30 mouse cellular contexts compared by ENCODE assay signal in the genomic region with DNA sequence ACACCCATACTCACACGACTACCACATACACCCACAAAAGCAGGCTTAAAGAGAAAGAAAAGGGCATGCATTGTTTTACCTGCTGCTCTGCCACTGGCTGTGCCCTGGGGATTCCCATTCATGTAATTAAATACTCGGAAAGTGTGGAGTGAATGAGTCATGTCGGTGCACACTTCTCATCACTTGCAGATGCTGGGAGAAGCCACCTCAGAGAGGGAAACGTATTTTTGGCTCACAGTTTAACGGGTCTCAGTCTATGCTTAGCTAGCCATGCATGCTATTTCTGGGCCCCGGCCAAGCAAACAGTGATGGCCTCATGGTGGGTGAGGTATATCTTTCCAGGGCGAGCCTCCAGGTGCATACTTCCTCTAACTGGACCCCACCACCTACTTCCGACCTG. TPM values are rescaled to one million over a fixed set of nuclear protein-coding genes. Genes with fewer than 3 reads are reported as not detected.
A peak's percentile ranks its signal among the peaks of the same experiment; 100 is the strongest.
DNase-seq lines count a peak whose midpoint lies in the region; ATAC-seq lines count a peak whose summit lies in the region.
"Had no signal": no experiment of that assay in that cellular context is flagged by ENCODE, and none has a peak within 500 bp of the region (broad histone marks: within the 10 kb centered on the region; RNA-seq: fewer than 3 reads in every experiment).

No protein-coding gene starts in this region.

- no peak for DNase-seq in embryonic facial prominence, embryonic 10.5 days (ENCODE audit: low spot score)
- no peak for DNase-seq in hindbrain, embryonic 14.5 days (ENCODE audit: low spot score)
- no peak for DNase-seq in hindbrain, embryonic 11.5 days (ENCODE audit: low spot score)
- DNase-seq in liver, embryonic 13.5 days, result no peak
- peak; percentile 45 for DNase-seq in A20 (ENCODE audit: low read depth, low spot score)
- DNase-seq in lung, postnatal 4 days, result no peak
- DNase-seq: adrenal gland, postnatal 25 days; cerebellum, adult 18-20 months; gastrocnemius, adult 2 months; gastrocnemius, postnatal 36 days; heart, adult 2 months; kidney, adult 2 months; layer of hippocampus, adult 9-11 months; liver; lung, postnatal 36 days had no signal

- H3K36me3 ChIP-seq in embryonic facial prominence, embryonic 13.5 days, result peaks cover 83% of the 10 kb centered on the region
- peaks cover 76% of the 10 kb centered on the region for H3K36me3 ChIP-seq in embryonic facial prominence, embryonic 10.5 days (replicated peaks)
- H3K36me3 ChIP-seq in hindbrain, embryonic 14.5 days (replicated peaks; ENCODE audit: control insufficient read depth, insufficient read depth), result no peaks in the 10 kb centered on the region; the same call in 1 of the 2 replicates
- 0 out of 2 replicates have a peak, but pooled peaks cover 2% of the 10 kb centered on the region for H3K36me3 ChIP-seq in hindbrain, embryonic 11.5 days (ENCODE audit: control insufficient read depth, insufficient read depth, low read length)
- H3K36me3 ChIP-seq in liver, embryonic 13.5 days, result peaks cover 10% of the 10 kb centered on the region
- peaks cover 16% of the 10 kb centered on the region for H3K36me3 ChIP-seq in liver, embryonic 12.5 days

- no peak overlapping the region for H3K4me3 ChIP-seq in embryonic facial prominence, embryonic 13.5 days
- H3K4me3 ChIP-seq in embryonic facial prominence, embryonic 10.5 days, result no peak overlapping the region
- no peak overlapping the region for H3K4me3 ChIP-seq in hindbrain, embryonic 14.5 days (replicated peaks; ENCODE audit: low read length)
- H3K4me3 ChIP-seq in hindbrain, embryonic 11.5 days (ENCODE audit: low read depth, low read length), result no peak overlapping the region
- H3K4me3 ChIP-seq in liver, embryonic 13.5 days (replicated peaks), result no peak overlapping the region
- H3K4me3 ChIP-seq in liver, embryonic 12.5 days, result no peak overlapping the region
- H3K4me3 ChIP-seq: embryonic facial prominence, embryonic 15.5 days; gastrocnemius, adult 2 months; heart, adult 2 months; heart, embryonic 12.5 days; intestine, embryonic 15.5 days; lung, embryonic 15.5 days; megakaryocyte, embryonic 14.5 days; stomach, embryonic 15.5 days had no signal

- no peak overlapping the region for H3K4me2 ChIP-seq in embryonic facial prominence, embryonic 13.5 days
- no peak overlapping the region for H3K4me2 ChIP-seq in hindbrain, embryonic 14.5 days (replicated peaks)
- H3K4me2 ChIP-seq in hindbrain, embryonic 11.5 days (replicated peaks; ENCODE audit: low read depth, low read length), result no peak overlapping the region
- H3K4me2 ChIP-seq in liver, embryonic 13.5 days, result no peak overlapping the region
- no peak overlapping the region for H3K4me2 ChIP-seq in liver, embryonic 12.5 days
- H3K4me2 ChIP-seq: embryonic facial prominence, embryonic 15.5 days; heart, embryonic 12.5 days; intestine, embryonic 15.5 days; lung, embryonic 15.5 days; stomach, embryonic 15.5 days had no signal

- no peak overlapping the region for H3K9ac ChIP-seq in embryonic facial prominence, embryonic 13.5 days
- H3K9ac ChIP-seq in hindbrain, embryonic 14.5 days, result no peak overlapping the region
- no peak overlapping the region for H3K9ac ChIP-seq in hindbrain, embryonic 11.5 days (ENCODE audit: low read depth, low read length)
- no peak overlapping the region for H3K9ac ChIP-seq in liver, embryonic 13.5 days
- no peak overlapping the region for H3K9ac ChIP-seq in liver, embryonic 12.5 days
- H3K9ac ChIP-seq: embryonic facial prominence, embryonic 15.5 days; heart, embryonic 12.5 days; intestine, embryonic 15.5 days; lung, embryonic 15.5 days; stomach, embryonic 15.5 days had no signal

- peak overlapping the region; percentile 36; the same call in 1 of the 2 replicates for H3K27ac ChIP-seq in embryonic facial prominence, embryonic 13.5 days
- no peak overlapping the region for H3K27ac ChIP-seq in embryonic facial prominence, embryonic 10.5 days (replicated peaks)
- H3K27ac ChIP-seq in hindbrain, embryonic 14.5 days, result 0 out of 2 replicates have a peak overlapping the region, but pooled peaks have one; percentile 34
- H3K27ac ChIP-seq in hindbrain, embryonic 11.5 days (ENCODE audit: low read depth, low read length), result no peak overlapping the region
- H3K27ac ChIP-seq in liver, embryonic 13.5 days, result peak overlapping the region; percentile 5; the same call in 1 of the 2 replicates
- H3K27ac ChIP-seq in liver, embryonic 12.5 days, result no peak overlapping the region
- H3K27ac ChIP-seq: gastrocnemius, adult 2 months; heart, adult 2 months; intestine, embryonic 15.5 days; lung, embryonic 15.5 days; stomach, embryonic 15.5 days had no signal

- 79% methylated on average over 8 of the region's 8 CpGs for WGBS in embryonic facial prominence, embryonic 13.5 days
- 84% methylated on average over 8 of the region's 8 CpGs for WGBS in embryonic facial prominence, embryonic 10.5 days
- 82% methylated on average over 8 of the region's 8 CpGs for whole genome bisulfite sequencing in hindbrain, embryonic 14.5 days
- 89% methylated on average over 8 of the region's 8 CpGs for WGBS in hindbrain, embryonic 11.5 days
- WGBS in liver, embryonic 13.5 days (ENCODE audit: insufficient replicate concordance), result 77% methylated on average over 8 of the region's 8 CpGs
- WGBS in liver, embryonic 12.5 days (ENCODE audit: insufficient replicate concordance), result 82% methylated on average over 8 of the region's 8 CpGs

- no peak for ATAC-seq in embryonic facial prominence, embryonic 13.5 days (ENCODE audit: insufficient number of reproducible peaks, insufficient read depth, low FRiP score, low TSS enrichment, low read depth)
- ATAC-seq in hindbrain, embryonic 14.5 days (ENCODE audit: low FRiP score), result no peak
- ATAC-seq in hindbrain, embryonic 11.5 days (ENCODE audit: low FRiP score), result no peak
- no peak for ATAC-seq in liver, embryonic 13.5 days (ENCODE audit: low read depth)
- ATAC-seq in liver, embryonic 12.5 days, result no peak
- ATAC-seq: forebrain, embryonic 14.5 days; intestine, embryonic 15.5 days had no signal

- H3K4me1 ChIP-seq in embryonic facial prominence, embryonic 13.5 days, result 0 out of 2 replicates have a peak, but pooled peaks cover 2% of the 10 kb centered on the region
- H3K4me1 ChIP-seq in embryonic facial prominence, embryonic 10.5 days, result 0 out of 2 replicates have a peak, but pooled peaks cover 4% of the 10 kb centered on the region
- H3K4me1 ChIP-seq in hindbrain, embryonic 14.5 days (replicated peaks; ENCODE audit: control insufficient read depth, insufficient read depth, low read length), result peaks cover 4% of the 10 kb centered on the region; the same call in 1 of the 2 replicates
- no peaks in the 10 kb centered on the region for H3K4me1 ChIP-seq in hindbrain, embryonic 11.5 days (replicated peaks; ENCODE audit: control insufficient read depth, insufficient read depth, low read length)
- peaks cover 38% of the 10 kb centered on the region for H3K4me1 ChIP-seq in liver, embryonic 13.5 days (replicated peaks)
- peaks cover 34% of the 10 kb centered on the region for H3K4me1 ChIP-seq in liver, embryonic 12.5 days
- H3K4me1 ChIP-seq: embryonic facial prominence, embryonic 15.5 days; heart, embryonic 12.5 days; intestine, embryonic 15.5 days; lung, embryonic 15.5 days; megakaryocyte, embryonic 14.5 days; stomach, embryonic 15.5 days had no signal

- no peaks in the 10 kb centered on the region for H3K27me3 ChIP-seq in embryonic facial prominence, embryonic 13.5 days
- H3K27me3 ChIP-seq in embryonic facial prominence, embryonic 10.5 days (replicated peaks; ENCODE audit: low read depth, poor library complexity, severe bottlenecking), result no peaks in the 10 kb centered on the region
- H3K27me3 ChIP-seq in hindbrain, embryonic 14.5 days (ENCODE audit: control insufficient read depth, insufficient read depth, low read length), result no peaks in the 10 kb centered on the region
- H3K27me3 ChIP-seq in hindbrain, embryonic 11.5 days (ENCODE audit: control insufficient read depth, insufficient read depth, low read length), result no peaks in the 10 kb centered on the region
- no peaks in the 10 kb centered on the region for H3K27me3 ChIP-seq in liver, embryonic 13.5 days
- no peaks in the 10 kb centered on the region for H3K27me3 ChIP-seq in liver, embryonic 12.5 days (replicated peaks)
- H3K27me3 ChIP-seq: embryonic facial prominence, embryonic 15.5 days; heart, embryonic 12.5 days; intestine, embryonic 15.5 days; lung, embryonic 15.5 days; megakaryocyte, embryonic 14.5 days; stomach, embryonic 15.5 days had no signal

- no peaks in the 10 kb centered on the region for H3K9me3 ChIP-seq in embryonic facial prominence, embryonic 13.5 days
- no peaks in the 10 kb centered on the region for H3K9me3 ChIP-seq in embryonic facial prominence, embryonic 10.5 days
- H3K9me3 ChIP-seq in hindbrain, embryonic 14.5 days (ENCODE audit: control insufficient read depth, low read length), result no peaks in the 10 kb centered on the region
- H3K9me3 ChIP-seq in hindbrain, embryonic 11.5 days (ENCODE audit: control insufficient read depth, low read length), result no peaks in the 10 kb centered on the region
- no peaks in the 10 kb centered on the region for H3K9me3 ChIP-seq in liver, embryonic 13.5 days (replicated peaks)
- H3K9me3 ChIP-seq in liver, embryonic 12.5 days (replicated peaks), result no peaks in the 10 kb centered on the region
- H3K9me3 ChIP-seq: embryonic facial prominence, embryonic 15.5 days; heart, embryonic 12.5 days; intestine, embryonic 15.5 days; lung, embryonic 15.5 days; megakaryocyte, embryonic 14.5 days; stomach, embryonic 15.5 days had no signal

RNA-seq across cellular contexts. Expression of gene Gm10577, which starts 21.6 kb away (rescaled TPM):
- not detected in 2 replicates for polyA plus RNA-seq in embryonic facial prominence, embryonic 13.5 days (2015; fragmentation: Nextera tagmentation; extraction: Ambion mirVana)
- not detected in 2 replicates for polyA plus RNA-seq in embryonic facial prominence, embryonic 10.5 days (2016; fragmentation: Nextera tagmentation; extraction: Ambion mirVana)
- not detected in 2 replicates for polyA plus RNA-seq in hindbrain, embryonic 14.5 days (2014; fragmentation: Nextera tagmentation; extraction: Ambion mirVana)
- not detected in 2 replicates for polyA plus RNA-seq in hindbrain, embryonic 11.5 days (2014; fragmentation: Nextera tagmentation; extraction: Ambion mirVana)
- polyA plus RNA-seq in liver, embryonic 13.5 days (2015; fragmentation: Nextera tagmentation; extraction: Ambion mirVana), result not detected in 2 replicates
- not detected in 2 replicates for polyA plus RNA-seq in liver, embryonic 12.5 days (2016; fragmentation: Nextera tagmentation; extraction: Ambion mirVana)
- polyA plus RNA-seq: brain, embryonic 14.5 days; embryonic facial prominence, embryonic 15.5 days; forebrain, embryonic 14.5 days; heart, adult 2 months; heart, embryonic 12.5 days; heart, postnatal 0 days; intestine, embryonic 15.5 days; kidney, adult 2 months; kidney, embryonic 16.5 days; large intestine, adult 2 months; limb, embryonic 11.5 days; liver, embryonic 16.5 days; lung, embryonic 15.5 days; stomach, embryonic 15.5 days had no signal

Comparison
In these comparisons a context has a peak if more than half of its experiments do, and no peak if none do; other contexts are left out.
1. H3K27ac ChIP-seq: peak in embryonic facial prominence, embryonic 13.5 days (single experiment), hindbrain, embryonic 14.5 days (single experiment) and liver, embryonic 13.5 days (single experiment); none in embryonic facial prominence, embryonic 10.5 days (single experiment), hindbrain, embryonic 11.5 days (single experiment) and liver, embryonic 12.5 days (single experiment).